Mouse (Mus musculus): ENCODE data around the gene Crx.

- TF ChIP-seq CTCF (IDR thresholded peaks at IDR 0.05; ENCODE audit: low read depth) (no peak), EP300 (IDR thresholded peaks at IDR 0.05; ENCODE audit: low read depth) (no peak)
Measured at GRCm38 (mm10) chr7:15905861-15906260, 26.1 kb upstream of the Crx start.
